Mouse (Mus musculus): ENCODE measurements around the gene Crabp2.
A peak's percentile ranks its signal among the peaks of the same experiment; 100 is the strongest.

Crabp2 gene

DNA sequence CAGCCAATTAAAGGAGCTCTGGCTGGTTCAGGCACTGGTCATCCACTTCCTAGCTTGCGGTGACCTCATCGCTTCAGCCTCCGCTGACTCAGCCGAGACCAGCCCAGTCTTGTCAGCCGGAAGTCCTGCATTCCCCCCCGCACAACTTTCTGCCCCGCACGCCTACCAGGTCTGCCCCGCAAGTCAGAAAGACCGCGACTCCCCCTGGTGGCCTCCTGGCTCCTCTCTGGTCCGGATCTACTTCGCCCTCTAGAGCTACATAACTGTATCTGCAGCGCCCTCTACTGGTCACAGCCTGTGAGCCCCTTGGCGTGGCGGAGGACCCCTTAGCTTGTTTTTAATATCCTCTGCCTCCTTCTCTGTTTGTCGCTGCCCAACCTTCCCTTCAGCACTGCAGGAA, 38.4 kb downstream of the Crabp2 start:
- peak; percentile 81 for DNase-seq

DNA sequence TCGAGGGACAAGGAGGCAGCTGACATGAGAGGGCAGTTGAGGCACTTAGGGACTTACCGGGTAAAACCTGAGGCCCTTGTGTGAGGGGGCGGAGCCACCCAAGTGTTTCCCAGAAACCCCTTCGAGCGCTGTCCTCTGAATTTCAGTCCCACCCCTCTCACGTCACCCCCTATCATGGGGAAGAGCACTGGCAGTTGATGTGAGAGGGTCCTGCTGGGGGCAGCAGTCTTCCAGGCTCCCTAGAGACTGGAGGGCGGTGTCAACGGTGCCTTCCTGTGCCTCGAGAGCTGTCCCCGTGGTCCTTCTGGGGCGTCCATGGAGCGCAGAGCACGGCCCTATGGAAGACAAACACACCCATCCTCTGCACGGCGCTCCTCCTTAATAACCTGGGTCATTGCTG, 39.2 kb downstream of the Crabp2 start:
- no peak for DNase-seq

DNA sequence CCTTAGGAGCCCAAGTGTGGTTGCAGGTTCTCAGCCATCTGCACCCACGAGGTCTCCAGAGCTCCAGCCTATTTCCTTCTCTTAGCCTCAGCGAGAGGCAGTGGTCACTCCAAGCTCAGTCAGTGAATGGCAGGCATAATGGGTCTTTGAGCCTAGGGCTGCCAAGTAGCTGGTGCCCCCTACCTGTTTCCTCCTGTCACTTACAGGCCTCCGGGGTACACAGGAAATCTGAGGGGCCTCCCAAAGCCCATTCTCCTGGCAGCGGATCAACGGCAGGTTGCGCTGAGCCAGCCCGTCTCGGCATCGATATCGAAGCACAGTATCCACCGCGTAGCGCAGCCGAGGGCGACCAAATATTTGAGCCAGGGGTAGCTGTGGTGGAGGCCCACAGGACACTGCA, 39.6 kb downstream of the Crabp2 start:
- DNase-seq: no peak

DNA sequence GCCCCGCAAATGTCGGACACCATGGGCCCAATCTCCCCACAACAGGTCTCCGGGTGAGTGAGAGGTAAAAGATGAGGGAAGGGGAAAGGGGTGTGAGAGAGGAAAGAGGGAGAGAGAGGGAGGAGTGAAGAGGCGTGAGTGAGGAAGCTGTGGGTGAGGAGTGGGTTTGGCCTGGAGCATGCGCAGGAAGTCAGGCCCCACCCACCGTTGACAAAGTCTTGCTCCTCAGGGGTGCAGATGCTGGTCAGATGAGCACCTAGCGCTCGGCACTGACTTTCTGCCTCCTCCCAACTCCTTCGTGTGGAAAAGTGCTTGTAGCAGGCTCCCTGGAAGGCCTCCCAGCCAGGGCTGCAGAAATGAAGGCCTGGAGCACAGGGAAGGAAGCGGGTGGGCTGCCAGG, 41.5 kb downstream of the Crabp2 start:
- no peak for DNase-seq

DNA sequence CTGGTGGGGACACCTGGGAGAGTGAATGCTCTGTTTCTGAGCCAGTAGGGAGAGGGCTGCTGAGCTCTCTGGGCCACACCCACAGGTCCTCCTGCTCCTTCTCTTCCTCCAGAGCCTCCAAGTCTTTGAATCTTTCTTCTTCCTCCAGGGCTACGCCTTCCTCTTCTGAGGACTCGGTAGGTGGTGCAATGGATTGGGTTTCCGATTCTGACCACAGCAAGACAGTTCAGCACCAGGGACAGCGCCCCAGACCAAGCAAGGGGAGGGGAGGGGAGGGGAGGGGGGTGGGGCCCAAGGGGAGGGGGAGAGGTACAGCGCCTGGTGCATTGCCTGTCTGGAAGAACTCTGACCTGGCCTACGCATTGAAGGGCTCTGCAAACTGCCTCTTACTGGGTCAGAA, 45.0 kb downstream of the Crabp2 start:
- DNase-seq: no peak

DNA sequence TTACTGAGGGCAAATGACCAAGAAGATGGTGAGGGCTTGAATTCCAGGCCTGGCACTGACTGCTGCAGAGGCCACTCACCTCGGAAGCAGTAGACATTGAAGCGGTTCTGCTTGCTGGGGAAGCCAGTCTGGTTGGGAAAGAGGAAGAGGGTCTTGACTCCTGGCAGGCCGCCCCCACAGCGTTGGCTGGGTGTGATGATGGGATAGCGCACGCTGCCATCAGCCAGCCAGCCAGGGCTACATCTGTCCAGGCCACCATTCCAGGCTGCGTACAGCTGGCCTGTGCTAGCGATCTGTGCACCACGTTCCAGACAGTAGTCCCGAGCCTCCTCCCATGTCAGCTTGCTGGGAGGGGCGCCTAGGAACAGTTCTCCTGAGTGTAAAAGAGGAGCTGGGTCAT, 46.9 kb downstream of the Crabp2 start:
- no peak for DNase-seq

DNA sequence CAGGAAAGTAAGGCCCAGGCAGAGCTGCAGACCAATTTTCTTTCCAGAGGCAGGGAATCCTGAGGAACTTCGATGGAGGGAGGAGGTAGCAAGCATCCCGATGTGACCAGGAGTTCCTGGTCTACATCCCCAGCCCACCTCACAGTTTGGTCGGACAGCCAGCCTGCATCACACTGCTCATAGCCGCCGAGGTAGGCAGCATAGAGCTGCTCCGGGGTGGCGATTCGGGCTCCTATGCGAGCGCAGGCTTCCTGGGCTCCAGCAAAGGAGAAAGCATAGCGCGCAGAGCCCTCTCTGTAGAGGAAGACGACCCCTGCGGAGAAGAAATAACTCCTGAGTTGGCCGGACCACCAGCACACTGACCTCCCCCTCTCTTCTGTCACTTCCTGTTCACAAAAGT, 47.9 kb downstream of the Crabp2 start:
- no peak for DNase-seq

DNA sequence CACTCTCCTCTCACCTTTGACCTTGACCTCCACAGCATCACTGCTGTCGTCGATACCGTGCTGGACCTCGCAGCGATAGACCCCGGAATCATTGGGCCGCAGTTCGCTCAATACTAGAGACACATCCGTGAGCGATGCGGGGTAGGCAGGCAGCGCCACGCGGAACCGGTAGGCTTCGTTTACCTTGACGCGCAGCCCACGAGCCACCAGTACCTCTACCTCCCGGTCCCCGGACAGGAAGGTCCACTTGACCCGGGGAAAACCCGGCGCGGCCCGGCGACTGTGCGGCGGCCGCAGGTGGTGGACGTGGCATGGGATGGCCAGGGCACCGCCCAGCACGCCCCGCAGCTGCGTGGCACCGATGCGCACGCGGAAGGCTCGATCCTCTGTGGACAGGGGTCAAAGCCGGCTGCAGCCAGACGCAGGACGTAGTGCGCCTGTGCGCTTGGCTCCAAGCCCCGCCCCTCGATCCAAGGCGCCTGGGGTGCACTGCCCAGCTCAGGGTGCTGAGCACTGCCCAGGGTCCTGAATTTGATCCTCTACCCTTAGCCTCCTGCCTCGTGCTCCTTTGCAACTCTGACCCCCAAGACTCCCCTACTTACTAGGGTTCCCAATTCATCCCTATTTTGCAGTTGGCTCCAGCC, 48.6 kb downstream of the Crabp2 start:
- DNase-seq: no peak

DNA sequence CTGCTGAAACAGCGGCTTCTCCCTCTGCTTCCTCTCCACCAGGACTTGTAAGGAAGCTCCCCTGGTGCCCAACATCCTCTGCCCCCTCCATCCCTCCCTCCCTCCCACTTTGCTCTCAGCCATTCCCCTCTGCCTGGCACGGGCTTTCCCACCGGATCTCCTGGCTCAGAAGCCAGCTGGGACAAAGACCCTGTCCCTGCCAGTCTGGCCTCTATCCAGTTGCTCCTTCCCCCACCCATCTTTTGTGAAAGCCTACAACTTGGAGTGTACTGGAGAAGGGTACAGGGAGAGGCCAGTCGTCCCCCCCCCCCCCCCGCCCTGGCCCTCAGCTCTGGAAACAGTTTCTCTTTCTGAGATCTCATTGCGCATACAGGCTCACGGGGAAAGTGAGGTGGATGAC, 50.3 kb downstream of the Crabp2 start:
- DNase-seq: no peak

DNA sequence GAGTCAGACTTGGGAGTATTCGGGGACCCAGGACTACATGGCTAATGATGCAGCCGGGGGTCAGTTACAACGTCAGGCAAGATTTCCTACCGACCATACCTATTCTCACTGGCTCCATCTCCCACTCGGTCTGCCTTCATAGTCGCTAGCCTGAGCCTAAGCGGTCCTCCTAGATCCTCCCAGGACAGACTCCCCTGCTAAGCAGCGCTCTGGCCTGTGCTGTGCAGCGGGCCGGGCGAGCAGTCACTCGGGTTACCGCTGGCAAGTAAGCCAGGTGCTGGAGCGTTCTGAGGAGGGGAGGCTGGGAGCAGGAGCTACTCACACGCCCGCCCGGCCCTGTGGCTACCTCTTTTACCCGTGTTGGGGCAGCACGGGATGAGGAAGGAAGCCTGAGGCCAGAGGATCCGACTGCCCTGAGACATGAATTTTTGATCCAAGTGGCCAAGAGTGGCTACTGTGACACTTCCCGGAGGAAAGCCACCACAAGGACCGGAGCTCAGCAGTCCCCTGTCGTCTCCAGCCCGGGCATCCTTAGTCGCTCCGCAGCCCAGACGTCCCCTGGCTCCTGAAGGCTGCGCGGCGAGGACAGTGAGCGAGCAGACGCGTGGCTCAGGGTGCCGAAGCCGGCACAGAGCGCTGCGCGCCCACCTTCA, 50.9 kb downstream of the Crabp2 start:
- DNase-seq: no peak

DNA sequence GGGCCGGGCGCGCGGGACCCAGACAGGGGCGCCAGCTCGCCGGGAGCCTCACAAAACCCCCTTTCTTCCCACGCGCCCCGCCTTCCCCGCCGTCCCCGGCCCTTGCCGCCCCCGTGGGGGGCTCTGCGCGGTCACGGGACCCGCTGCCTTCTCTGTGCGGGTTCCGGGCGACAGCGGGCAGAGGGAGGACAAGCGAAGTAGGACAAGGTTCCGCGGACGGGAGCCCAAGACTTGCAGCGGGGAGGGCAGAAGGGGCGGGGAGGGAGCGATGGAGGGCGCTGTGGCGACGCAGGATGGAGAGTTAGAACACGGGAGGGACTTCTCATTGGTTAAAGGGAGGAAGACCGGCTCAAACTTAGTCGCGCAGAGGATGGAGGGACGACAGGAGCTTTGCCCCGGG, 51.7 kb downstream of the Crabp2 start, which contains the start of gene Bcan:
Gene Bcan (minus strand): TSS at position 50 of the 400 bp plus-strand sequence.
- DNase-seq: no peak

DNA sequence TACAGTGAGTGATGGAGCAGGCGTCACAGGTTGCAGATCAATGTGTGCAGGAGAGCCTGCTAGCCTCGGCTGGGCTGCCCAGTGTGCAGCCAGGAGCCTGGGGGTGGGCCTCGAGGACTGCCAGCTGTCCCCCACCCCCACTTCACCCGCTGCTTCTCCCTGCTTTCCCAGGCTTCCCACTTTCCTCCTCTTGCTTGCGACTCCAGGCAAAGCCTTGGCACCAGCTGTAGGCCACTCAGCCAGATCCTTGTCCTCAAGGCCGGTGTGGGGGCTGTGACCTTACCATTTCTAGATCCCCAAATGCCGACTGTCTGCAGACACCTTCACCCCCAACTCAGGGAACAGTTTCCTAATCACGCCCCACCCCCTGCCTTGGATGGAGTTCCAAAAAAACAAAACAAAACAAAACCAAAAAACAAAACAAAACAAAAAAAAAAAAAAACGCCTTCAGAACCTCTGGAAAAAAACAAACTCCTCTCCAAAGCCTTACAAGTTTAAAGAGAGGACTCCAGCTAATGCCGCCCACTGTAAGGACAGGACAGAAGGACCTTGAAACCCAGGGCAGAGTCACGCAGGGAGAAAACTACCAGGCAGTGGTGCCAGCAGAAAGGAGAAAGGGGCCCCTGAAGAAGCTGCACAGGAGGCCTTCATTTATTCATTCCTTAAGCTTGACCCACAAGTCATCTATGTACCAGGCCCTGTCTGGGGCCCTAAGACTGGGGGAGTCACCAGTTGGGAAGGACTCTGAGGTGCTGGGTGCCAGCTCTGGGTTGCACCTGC, 52.5 kb downstream of the Crabp2 start:
- no peak for DNase-seq

DNA sequence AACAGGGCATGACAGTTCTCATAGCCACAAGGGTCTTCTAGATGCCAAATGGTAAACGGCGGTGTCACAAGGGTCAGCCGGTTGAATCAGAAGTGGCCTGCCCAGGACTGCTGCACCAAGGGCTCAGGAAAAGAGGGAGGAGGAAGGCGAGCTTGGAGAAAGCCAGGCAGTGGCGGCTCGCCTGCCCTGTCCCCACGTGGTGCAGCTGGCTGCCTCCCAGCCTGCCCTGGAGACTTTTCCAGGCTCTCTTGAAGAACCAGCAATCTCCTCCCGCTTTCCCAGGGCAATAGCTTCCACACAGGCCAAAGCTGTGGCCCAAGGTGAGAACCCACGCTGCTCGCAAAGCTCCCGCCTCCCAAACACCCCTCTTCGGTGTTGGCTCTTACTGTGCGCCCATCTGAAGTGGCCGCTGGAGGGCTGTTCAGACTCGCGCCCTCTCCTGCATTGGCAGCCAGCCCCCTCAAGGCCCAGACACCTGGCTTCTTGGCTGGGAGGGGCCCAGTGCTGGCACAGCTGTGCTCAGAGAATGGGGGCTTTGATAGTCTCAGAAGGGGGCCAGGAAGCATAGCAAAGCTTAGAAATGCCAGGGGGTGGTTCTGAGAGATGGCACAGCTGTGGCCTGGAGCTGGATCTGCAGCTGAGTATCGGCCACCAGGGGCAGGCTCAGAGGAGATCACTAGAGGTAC, 54.0 kb downstream of the Crabp2 start:
- DNase-seq: no peak

Measured in cerebellum, adult 8-10 months (tissue).